Mouse (Mus musculus): ENCODE measurements around the gene Grb10. TPM values are rescaled to one million over a fixed set of nuclear protein-coding genes. Genes with fewer than 3 reads are reported as not detected.

Grb10 gene
- polyA plus RNA-seq, 1 experiment, result 20.5 TPM

GRCm38 (mm10) chr11:11958061-11958361, 80.5 kb downstream of the Grb10 start:
- H3K27me3 ChIP-seq (replicated peaks; ENCODE audit: control insufficient read depth, insufficient read depth, low read length), result no peaks in the 10 kb centered on the region
- no peaks in the 10 kb centered on the region for H3K36me3 ChIP-seq (ENCODE audit: control insufficient read depth, insufficient read depth, low read length)
- DNase-seq, result no peak
- H3K4me3 ChIP-seq (ENCODE audit: insufficient read depth, low read depth, low read length), result no peak overlapping the region
- no peak overlapping the region for H3K27ac ChIP-seq (ENCODE audit: insufficient read depth, low read depth, low read length)
- WGBS, result 90% methylated on average over 2 of the region's 2 CpGs
- H3K4me1 ChIP-seq (ENCODE audit: control insufficient read depth, insufficient read depth, low read length), result peaks cover 3% of the 10 kb centered on the region; the same call in 1 of the 2 replicates
- TF ChIP-seq CTCF (conservative IDR thresholded peaks at IDR 0.05; ENCODE audit: insufficient read depth, insufficient read length, low read depth, low read length) (no peak), POLR2A (IDR thresholded peaks at IDR 0.05; ENCODE audit: low read depth, low read length) (no peak)

GRCm38 (mm10) chr11:11957211-11958060, 81.0 kb downstream of the Grb10 start:
- DNase-seq, result no peak
- H3K27ac ChIP-seq (ENCODE audit: insufficient read depth, low read depth, low read length), result no peak overlapping the region
- peaks cover 3% of the 10 kb centered on the region; the same call in 1 of the 2 replicates for H3K4me1 ChIP-seq (ENCODE audit: control insufficient read depth, insufficient read depth, low read length)
- WGBS, result 86% methylated on average over 5 of the region's 5 CpGs
- no peaks in the 10 kb centered on the region for H3K27me3 ChIP-seq (replicated peaks; ENCODE audit: control insufficient read depth, insufficient read depth, low read length)
- TF ChIP-seq POLR2A (IDR thresholded peaks at IDR 0.05; ENCODE audit: low read depth, low read length), result no peak
- H3K4me3 ChIP-seq (ENCODE audit: insufficient read depth, low read depth, low read length), result no peak overlapping the region
- no peaks in the 10 kb centered on the region for H3K36me3 ChIP-seq (ENCODE audit: control insufficient read depth, insufficient read depth, low read length)

- TF ChIP-seq POLR2A (IDR thresholded peaks at IDR 0.05; ENCODE audit: low read depth, low read length), result no peak
- Histone ChIP-seq H3K4me3 (ENCODE audit: insufficient read depth, low read depth, low read length) (no peak overlapping the region), H3K4me1 (ENCODE audit: control insufficient read depth, insufficient read depth, low read length) (no peaks in the 10 kb centered on the region; the same call in 1 of the 2 replicates), H3K27me3 (replicated peaks; ENCODE audit: control insufficient read depth, insufficient read depth, low read length) (no peaks in the 10 kb centered on the region), H3K27ac (ENCODE audit: insufficient read depth, low read depth, low read length) (no peak overlapping the region), H3K36me3 (ENCODE audit: control insufficient read depth, insufficient read depth, low read length) (no peaks in the 10 kb centered on the region)
- DNase-seq, result no peak
Measured at GRCm38 (mm10) chr11:11955783-11956182, 82.7 kb downstream of the Grb10 start.

- WGBS, result 93% methylated on average over 6 of the region's 6 CpGs
- DNase-seq, result no peak
- Histone ChIP-seq H3K36me3 (ENCODE audit: control insufficient read depth, insufficient read depth, low read length) (no peaks in the 10 kb centered on the region), H3K4me3 (ENCODE audit: insufficient read depth, low read depth, low read length) (no peak overlapping the region), H3K4me1 (ENCODE audit: control insufficient read depth, insufficient read depth, low read length) (no peaks in the 10 kb centered on the region), H3K27me3 (replicated peaks; ENCODE audit: control insufficient read depth, insufficient read depth, low read length) (no peaks in the 10 kb centered on the region), H3K27ac (ENCODE audit: insufficient read depth, low read depth, low read length) (no peak overlapping the region)
- TF ChIP-seq CTCF (conservative IDR thresholded peaks at IDR 0.05; ENCODE audit: insufficient read depth, insufficient read length, low read depth, low read length) (no peak), POLR2A (IDR thresholded peaks at IDR 0.05; ENCODE audit: low read depth, low read length) (no peak)
Measured at GRCm38 (mm10) chr11:11954606-11955005, 83.9 kb downstream of the Grb10 start.

GRCm38 (mm10) chr11:11954115-11954438, 84.4 kb downstream of the Grb10 start:
- Histone ChIP-seq H3K27ac (ENCODE audit: insufficient read depth, low read depth, low read length) (no peak overlapping the region), H3K27me3 (replicated peaks; ENCODE audit: control insufficient read depth, insufficient read depth, low read length) (no peaks in the 10 kb centered on the region), H3K36me3 (ENCODE audit: control insufficient read depth, insufficient read depth, low read length) (no peaks in the 10 kb centered on the region), H3K4me3 (ENCODE audit: insufficient read depth, low read depth, low read length) (no peak overlapping the region), H3K4me1 (ENCODE audit: control insufficient read depth, insufficient read depth, low read length) (no peaks in the 10 kb centered on the region)
- DNase-seq, result no peak
- TF ChIP-seq POLR2A (IDR thresholded peaks at IDR 0.05; ENCODE audit: low read depth, low read length) (no peak), CTCF (conservative IDR thresholded peaks at IDR 0.05; ENCODE audit: insufficient read depth, insufficient read length, low read depth, low read length) (no peak)
- WGBS, result 74% methylated on average over 4 of the region's 4 CpGs

GRCm38 (mm10) chr11:11953364-11954114, 84.9 kb downstream of the Grb10 start:
- Histone ChIP-seq H3K36me3 (ENCODE audit: control insufficient read depth, insufficient read depth, low read length) (no peaks in the 10 kb centered on the region), H3K4me3 (ENCODE audit: insufficient read depth, low read depth, low read length) (no peak overlapping the region), H3K27me3 (replicated peaks; ENCODE audit: control insufficient read depth, insufficient read depth, low read length) (no peaks in the 10 kb centered on the region), H3K4me1 (ENCODE audit: control insufficient read depth, insufficient read depth, low read length) (no peaks in the 10 kb centered on the region), H3K27ac (ENCODE audit: insufficient read depth, low read depth, low read length) (no peak overlapping the region)
- TF ChIP-seq POLR2A (IDR thresholded peaks at IDR 0.05; ENCODE audit: low read depth, low read length), result no peak
- no peak for TF ChIP-seq CTCF (conservative IDR thresholded peaks at IDR 0.05; ENCODE audit: insufficient read depth, insufficient read length, low read depth, low read length)
- WGBS, result 76% methylated on average over 11 of the region's 11 CpGs
- DNase-seq, result no peak

GRCm38 (mm10) chr11:11952569-11952968, 85.9 kb downstream of the Grb10 start:
- Histone ChIP-seq H3K27ac (ENCODE audit: insufficient read depth, low read depth, low read length) (no peak overlapping the region), H3K4me3 (ENCODE audit: insufficient read depth, low read depth, low read length) (no peak overlapping the region), H3K27me3 (replicated peaks; ENCODE audit: control insufficient read depth, insufficient read depth, low read length) (no peaks in the 10 kb centered on the region), H3K4me1 (ENCODE audit: control insufficient read depth, insufficient read depth, low read length) (no peaks in the 10 kb centered on the region), H3K36me3 (ENCODE audit: control insufficient read depth, insufficient read depth, low read length) (no peaks in the 10 kb centered on the region)
- no peak for DNase-seq
- 93% methylated on average over 1 of the region's 1 CpGs for WGBS
- TF ChIP-seq CTCF (conservative IDR thresholded peaks at IDR 0.05; ENCODE audit: insufficient read depth, insufficient read length, low read depth, low read length) (no peak), POLR2A (IDR thresholded peaks at IDR 0.05; ENCODE audit: low read depth, low read length) (no peak)

Data from kidney, adult 2 months (tissue).